Mouse (Mus musculus): ENCODE data around the gene Rasl11a. TPM values are rescaled to one million over a fixed set of nuclear protein-coding genes. Genes with fewer than 3 reads are reported as not detected.
"Not testable (repeated sequence)": the region's sequence is repeated elsewhere in the genome, so short reads cannot be mapped to it uniquely, and the experiment has no call there.

The Rasl11a gene
- polyA plus RNA-seq, 1 experiment from 2014 or later, result 11.4 TPM

- Histone ChIP-seq H3K9me3 (no peaks in the 10 kb centered on the region), H3K27ac (no peak overlapping the region), H3K27me3 (no peaks in the 10 kb centered on the region), H3K36me3 (no peaks in the 10 kb centered on the region), H3K4me1 (no peaks in the 10 kb centered on the region), H3K4me2 (no peak overlapping the region), H3K9ac (no peak overlapping the region), H3K4me3 (no peak overlapping the region)
- whole genome bisulfite sequencing, result 81% methylated on average over 5 of the region's 5 CpGs
- ATAC-seq (ENCODE audit: insufficient number of reproducible peaks, low FRiP score, low TSS enrichment, low read depth), result no peak
These were observed 28.2 kb downstream of the Rasl11a start for GRCm38 (mm10) chr5:146872981-146873631.

GRCm38 (mm10) chr5:146876024-146876423, 31.2 kb downstream of the Rasl11a start:
- no peaks in the 10 kb centered on the region for H3K36me3 ChIP-seq
- H3K27me3 ChIP-seq, result no peaks in the 10 kb centered on the region
- H3K4me1 ChIP-seq, result no peaks in the 10 kb centered on the region
- H3K27ac ChIP-seq, result no peak overlapping the region
- H3K4me3 ChIP-seq, result no peak overlapping the region
- 70% methylated on average over 2 of the region's 2 CpGs for WGBS
- H3K4me2 ChIP-seq, result no peak overlapping the region
- ATAC-seq (ENCODE audit: insufficient number of reproducible peaks, low FRiP score, low TSS enrichment, low read depth), result no peak
- no peak overlapping the region for H3K9ac ChIP-seq
- H3K9me3 ChIP-seq, result no peaks in the 10 kb centered on the region

GRCm38 (mm10) chr5:146877882-146878281, 33.0 kb downstream of the Rasl11a start:
- H3K4me1 ChIP-seq; H3K9me3 ChIP-seq; H3K4me3 ChIP-seq; H3K4me2 ChIP-seq; H3K36me3 ChIP-seq; H3K27me3 ChIP-seq; ATAC-seq (ENCODE audit: insufficient number of reproducible peaks, low FRiP score, low TSS enrichment, low read depth); H3K27ac ChIP-seq; H3K9ac ChIP-seq: not testable (repeated sequence)
- 85% methylated on average over 5 of the region's 6 CpGs for WGBS

GRCm38 (mm10) chr5:146882261-146882660, 37.4 kb downstream of the Rasl11a start:
- Histone ChIP-seq H3K27me3 (no peaks in the 10 kb centered on the region), H3K27ac (no peak overlapping the region), H3K4me1 (no peaks in the 10 kb centered on the region), H3K4me3 (no peak overlapping the region), H3K9me3 (no peaks in the 10 kb centered on the region), H3K4me2 (no peak overlapping the region), H3K9ac (no peak overlapping the region), H3K36me3 (no peaks in the 10 kb centered on the region)
- 83% methylated on average over 6 of the region's 6 CpGs for WGBS
- ATAC-seq (ENCODE audit: insufficient number of reproducible peaks, low FRiP score, low TSS enrichment, low read depth), result no peak

- 76% methylated on average over 7 of the region's 7 CpGs for WGBS
- H3K9me3 ChIP-seq, result no peaks in the 10 kb centered on the region
- no peak overlapping the region for H3K27ac ChIP-seq
- no peaks in the 10 kb centered on the region for H3K4me1 ChIP-seq
- no peaks in the 10 kb centered on the region for H3K36me3 ChIP-seq
- ATAC-seq (ENCODE audit: insufficient number of reproducible peaks, low FRiP score, low TSS enrichment, low read depth), result no peak
- no peaks in the 10 kb centered on the region for H3K27me3 ChIP-seq
- no peak overlapping the region for H3K4me2 ChIP-seq
- no peak overlapping the region for H3K9ac ChIP-seq
- H3K4me3 ChIP-seq, result no peak overlapping the region
These were observed 38.2 kb downstream of the Rasl11a start for GRCm38 (mm10) chr5:146883053-146883452.

GRCm38 (mm10) chr5:146883486-146884272, 38.8 kb downstream of the Rasl11a start:
- Histone ChIP-seq H3K4me1 (no peaks in the 10 kb centered on the region), H3K27ac (no peak overlapping the region), H3K36me3 (no peaks in the 10 kb centered on the region), H3K4me2 (no peak overlapping the region), H3K9me3 (no peaks in the 10 kb centered on the region), H3K4me3 (no peak overlapping the region), H3K9ac (no peak overlapping the region), H3K27me3 (no peaks in the 10 kb centered on the region)
- no peak for ATAC-seq (ENCODE audit: insufficient number of reproducible peaks, low FRiP score, low TSS enrichment, low read depth)
- whole genome bisulfite sequencing, result 85% methylated on average over 15 of the region's 15 CpGs

GRCm38 (mm10) chr5:146891127-146891526, 46.3 kb downstream of the Rasl11a start:
- no peak for ATAC-seq (ENCODE audit: insufficient number of reproducible peaks, low FRiP score, low TSS enrichment, low read depth)
- Histone ChIP-seq H3K27me3 (no peaks in the 10 kb centered on the region), H3K36me3 (no peaks in the 10 kb centered on the region), H3K4me2 (no peak overlapping the region; the same call in 1 of the 2 replicates), H3K9me3 (no peaks in the 10 kb centered on the region), H3K4me3 (no peak overlapping the region), H3K9ac (no peak overlapping the region), H3K27ac (no peak overlapping the region), H3K4me1 (no peaks in the 10 kb centered on the region)
- 13% methylated on average over 14 of the region's 14 CpGs for WGBS

- no peaks in the 10 kb centered on the region for H3K27me3 ChIP-seq
- ATAC-seq (ENCODE audit: insufficient number of reproducible peaks, low FRiP score, low TSS enrichment, low read depth), result no peak
- 76% methylated on average over 4 of the region's 4 CpGs for WGBS
These were observed 48.0 kb downstream of the Rasl11a start for GRCm38 (mm10) chr5:146892904-146893303.

GRCm38 (mm10) chr5:146893478-146894182, 48.8 kb downstream of the Rasl11a start:
- H3K9me3 ChIP-seq, result no peaks in the 10 kb centered on the region
- H3K4me3 ChIP-seq, result no peak overlapping the region
- H3K4me1 ChIP-seq, result no peaks in the 10 kb centered on the region
- WGBS, result 86% methylated on average over 11 of the region's 11 CpGs
- no peaks in the 10 kb centered on the region for H3K36me3 ChIP-seq
- ATAC-seq (ENCODE audit: insufficient number of reproducible peaks, low FRiP score, low TSS enrichment, low read depth), result no peak
- no peak overlapping the region for H3K9ac ChIP-seq
- H3K4me2 ChIP-seq, result no peak overlapping the region
- no peak overlapping the region for H3K27ac ChIP-seq
- no peaks in the 10 kb centered on the region for H3K27me3 ChIP-seq

More at GRCm38 (mm10) chr5:146892904-146893303, 48.0 kb downstream of the Rasl11a start:
- no peaks in the 10 kb centered on the region for H3K9me3 ChIP-seq
- H3K9ac ChIP-seq, result no peak overlapping the region
- H3K27ac ChIP-seq, result no peak overlapping the region
- no peak overlapping the region for H3K4me3 ChIP-seq
- H3K4me2 ChIP-seq, result no peak overlapping the region
- no peaks in the 10 kb centered on the region for H3K4me1 ChIP-seq
- no peaks in the 10 kb centered on the region for H3K36me3 ChIP-seq

- H3K27me3 ChIP-seq; H3K4me2 ChIP-seq; ATAC-seq (ENCODE audit: insufficient number of reproducible peaks, low FRiP score, low TSS enrichment, low read depth); H3K4me3 ChIP-seq; H3K27ac ChIP-seq; H3K9me3 ChIP-seq; H3K36me3 ChIP-seq; H3K9ac ChIP-seq; H3K4me1 ChIP-seq: not testable (repeated sequence)
- 86% methylated on average over 14 of the region's 16 CpGs for WGBS
These were observed 50.8 kb downstream of the Rasl11a start for GRCm38 (mm10) chr5:146895667-146896066.

GRCm38 (mm10) chr5:146896973-146897372, 52.1 kb downstream of the Rasl11a start:
- Histone ChIP-seq H3K36me3 (no peaks in the 10 kb centered on the region), H3K4me2 (no peak overlapping the region), H3K27ac (no peak overlapping the region), H3K27me3 (no peaks in the 10 kb centered on the region), H3K4me1 (no peaks in the 10 kb centered on the region), H3K9ac (no peak overlapping the region), H3K9me3 (no peaks in the 10 kb centered on the region), H3K4me3 (no peak overlapping the region)
- ATAC-seq (ENCODE audit: insufficient number of reproducible peaks, low FRiP score, low TSS enrichment, low read depth), result no peak
- 65% methylated on average over 13 of the region's 13 CpGs for WGBS
